Mouse (Mus musculus): ENCODE results near the gene Lgals3bp.

- TF ChIP-seq CTCF (IDR thresholded peaks at IDR 0.05; ENCODE audit: low read depth), result no peak
- no peak for TF ChIP-seq EP300 (IDR thresholded peaks at IDR 0.05; ENCODE audit: low read depth)
Measured at GRCm38 (mm10) chr11:118426765-118427164, 24.9 kb upstream of the Lgals3bp start.
